Mouse (Mus musculus): ENCODE results near the gene Metrnl. TPM values are rescaled to one million over a fixed set of nuclear protein-coding genes. Genes with fewer than 3 reads are reported as not detected.
A peak's percentile ranks its signal among the peaks of the same experiment; 100 is the strongest.
"Not testable (repeated sequence)": the region's sequence is repeated elsewhere in the genome, so short reads cannot be mapped to it uniquely, and the experiment has no call there.

The Metrnl gene
- total RNA-seq (2022): 10 to 100 TPM; 10.8 to 29.6 (median 21.0) TPM

GRCm38 (mm10) chr11:121701244-121701643 is at the start of gene Metrnl:
Metrnl (plus strand) TSS chr11:121701544.
- DNase-seq: no peak

GRCm38 (mm10) chr11:121651556-121651955 is 49.8 kb upstream of the Metrnl start:
- DNase-seq: no peak

DNA sequence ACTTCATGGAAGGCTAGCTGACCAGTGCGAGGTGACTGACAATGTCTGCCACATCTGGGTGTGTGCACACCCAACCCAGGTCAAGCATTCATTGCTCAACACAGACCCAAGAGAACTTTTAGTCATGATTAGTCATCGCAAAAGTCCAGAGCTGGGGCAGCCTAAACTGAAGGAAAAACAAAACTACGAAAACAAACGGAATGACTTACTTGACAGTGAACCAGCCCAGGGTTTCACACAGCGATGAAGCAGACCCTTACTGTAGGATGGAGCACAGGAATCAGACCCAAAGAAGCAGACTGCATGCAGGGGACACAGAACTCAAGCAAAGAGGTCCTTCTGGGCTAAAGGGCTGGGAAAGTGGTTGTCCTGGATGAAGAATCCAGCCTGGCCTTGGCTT is 49.4 kb upstream of the Metrnl start:
- peak; percentile 47 for DNase-seq

GRCm38 (mm10) chr11:121652547-121653305 is 48.6 kb upstream of the Metrnl start:
- DNase-seq: peak; percentile 49

DNA sequence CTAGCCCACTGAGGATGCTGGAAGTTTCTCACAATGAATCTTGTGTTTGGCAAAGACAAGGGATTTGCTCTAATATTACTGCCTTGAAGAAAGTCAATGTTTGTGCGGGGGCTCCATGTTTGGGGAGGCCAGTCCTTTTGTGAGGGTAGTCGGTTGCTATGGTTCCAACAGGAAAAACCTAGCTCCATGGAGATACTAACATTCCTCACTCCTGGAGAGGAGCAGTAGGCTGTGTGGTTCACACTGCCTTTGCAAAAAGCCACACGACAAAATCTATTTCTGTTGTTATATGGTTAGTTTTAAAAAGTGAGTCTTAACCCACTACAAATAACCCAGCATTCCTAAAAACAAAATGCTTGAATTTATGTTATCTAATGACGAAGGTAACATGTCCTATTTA is 47.7 kb upstream of the Metrnl start:
- no peak for DNase-seq

DNA sequence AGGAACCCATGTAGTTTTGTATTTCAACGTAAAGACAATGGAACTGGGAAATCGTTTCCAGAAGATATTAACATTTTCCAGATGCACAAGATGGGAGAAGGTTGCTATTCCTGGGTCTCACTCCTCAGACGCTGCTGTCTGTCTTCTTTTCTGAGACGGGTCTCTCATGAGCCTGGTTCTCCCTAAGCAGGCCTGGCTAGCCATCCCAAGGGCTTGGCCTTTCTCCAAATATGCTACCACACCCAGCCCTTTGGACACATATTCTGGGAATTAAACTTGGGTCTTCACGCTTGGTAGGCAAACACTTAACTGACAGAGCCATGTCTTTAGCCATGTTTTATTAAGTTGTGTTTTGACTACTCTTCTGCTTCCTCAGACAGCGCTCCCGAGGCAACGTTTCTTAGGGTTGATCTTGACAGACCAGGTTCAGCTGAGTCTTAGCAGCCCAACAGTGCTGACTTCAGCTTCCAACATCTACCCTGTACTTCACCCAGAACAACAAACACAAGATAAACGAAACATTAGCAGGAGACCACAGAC is 46.9 kb upstream of the Metrnl start:
- DNase-seq: no peak

DNA sequence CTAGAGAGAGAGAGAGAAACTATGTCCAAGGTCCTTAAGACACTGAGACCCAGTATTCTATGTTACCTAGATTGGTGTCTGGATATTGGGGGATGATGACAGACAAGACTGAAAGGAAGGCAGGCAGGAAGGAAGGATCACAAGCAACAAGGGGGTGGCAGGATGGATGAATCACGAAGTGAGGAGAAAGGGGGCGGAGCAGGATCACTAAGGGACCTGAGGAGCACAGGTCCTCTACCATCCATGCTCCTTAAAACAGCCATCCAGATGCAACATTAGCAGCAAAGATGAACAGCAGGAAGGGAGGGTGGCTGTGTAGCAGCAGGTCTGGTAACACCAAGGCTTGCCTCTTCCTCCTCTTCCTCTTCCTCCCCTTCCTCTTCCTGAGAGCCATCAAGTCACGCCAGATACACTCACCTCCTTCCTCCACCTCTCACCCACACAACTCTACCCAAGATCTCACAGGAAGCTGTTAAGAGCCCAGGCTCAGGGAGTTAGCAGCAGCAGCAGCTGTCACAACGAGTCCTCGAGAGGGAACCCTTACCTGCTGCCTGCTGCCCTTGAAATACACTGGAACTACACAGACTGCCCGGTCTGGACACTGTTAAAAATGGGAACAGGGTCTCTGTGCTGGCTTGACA is 46.1 kb upstream of the Metrnl start:
- DNase-seq: no peak

DNA sequence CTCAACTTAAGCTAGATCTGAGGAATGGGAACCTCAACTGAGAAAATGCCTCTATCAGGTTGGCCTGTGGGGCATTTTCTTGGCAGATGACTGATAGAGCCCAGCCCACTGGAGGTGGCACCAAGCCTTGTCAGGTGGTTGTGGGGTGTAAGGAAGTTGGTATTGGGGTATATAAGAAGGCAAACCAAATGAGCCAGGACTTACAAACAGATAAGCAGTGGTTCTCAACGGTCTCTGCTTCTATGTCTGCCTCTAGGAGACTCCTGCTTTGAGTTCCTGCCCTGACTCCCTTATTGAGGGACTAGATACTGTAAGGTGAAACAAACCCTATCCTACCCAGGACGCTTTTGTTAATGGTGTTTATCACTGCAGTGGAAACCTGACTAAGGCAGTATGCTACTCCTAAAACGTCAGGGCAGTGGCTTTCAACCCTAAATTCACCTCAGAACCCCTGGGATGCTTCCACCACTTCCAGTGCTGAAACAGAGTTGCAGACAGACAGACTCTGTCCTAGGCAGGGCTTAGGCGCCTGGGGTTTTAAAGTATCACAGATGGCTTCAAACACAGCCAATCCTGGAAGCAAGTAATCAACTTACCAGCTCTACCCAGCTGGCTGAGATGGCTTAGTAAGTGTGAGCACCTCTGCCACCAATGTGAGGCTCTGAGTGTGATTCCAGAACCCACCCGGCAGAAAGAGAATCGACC is 45.4 kb upstream of the Metrnl start:
- no peak for DNase-seq

- DNase-seq: no peak
Observed at GRCm38 (mm10) chr11:121658151-121658550, 43.2 kb upstream of the Metrnl start.

GRCm38 (mm10) chr11:121660604-121661003 is 40.7 kb upstream of the Metrnl start:
- DNase-seq: not testable (repeated sequence)

- no peak for DNase-seq
Observed at GRCm38 (mm10) chr11:121661116-121661515, 40.2 kb upstream of the Metrnl start.

DNA sequence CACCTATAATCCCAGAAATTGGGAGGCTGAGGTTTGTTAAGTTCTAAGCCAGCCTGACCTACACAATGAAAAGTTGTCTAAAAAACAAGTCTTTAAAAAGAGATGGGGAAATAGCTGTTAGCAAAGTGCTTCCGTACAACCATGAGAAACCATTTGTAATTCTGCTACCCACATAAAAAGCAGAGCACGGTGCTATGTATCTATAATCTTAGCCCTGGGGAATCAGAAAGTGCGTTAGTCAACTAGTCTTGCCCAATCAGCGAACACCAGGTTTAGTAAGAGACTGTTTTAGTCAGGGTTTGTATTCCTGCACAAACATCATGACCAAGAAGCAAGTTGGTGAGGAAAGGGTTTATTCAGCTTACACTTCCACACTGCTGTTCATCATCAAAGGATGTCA is 33.8 kb upstream of the Metrnl start:
- DNase-seq: no peak

GRCm38 (mm10) chr11:121668776-121669175 is 32.6 kb upstream of the Metrnl start:
- no peak for DNase-seq

DNA sequence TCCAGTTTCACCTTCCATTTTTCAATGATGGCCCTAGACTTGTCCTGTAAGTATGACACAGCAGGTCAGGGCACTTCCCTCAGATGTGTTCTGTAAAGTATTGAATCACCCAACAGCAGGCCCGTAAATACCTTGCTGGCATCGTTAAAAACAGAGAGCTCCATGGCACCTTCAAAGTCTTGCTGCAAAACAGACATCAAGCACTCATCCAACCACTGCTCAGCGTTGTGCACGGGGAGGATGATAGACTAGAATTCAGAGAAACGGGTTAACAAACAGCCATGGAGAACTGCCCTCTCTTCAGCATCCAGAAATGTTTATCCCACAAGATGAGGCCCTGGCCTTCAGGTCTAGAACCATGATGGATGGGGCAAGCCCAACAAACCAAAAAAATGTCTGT is 30.4 kb upstream of the Metrnl start:
- DNase-seq: no peak

GRCm38 (mm10) chr11:121672312-121672989 is 28.9 kb upstream of the Metrnl start:
- DNase-seq: no peak

DNA sequence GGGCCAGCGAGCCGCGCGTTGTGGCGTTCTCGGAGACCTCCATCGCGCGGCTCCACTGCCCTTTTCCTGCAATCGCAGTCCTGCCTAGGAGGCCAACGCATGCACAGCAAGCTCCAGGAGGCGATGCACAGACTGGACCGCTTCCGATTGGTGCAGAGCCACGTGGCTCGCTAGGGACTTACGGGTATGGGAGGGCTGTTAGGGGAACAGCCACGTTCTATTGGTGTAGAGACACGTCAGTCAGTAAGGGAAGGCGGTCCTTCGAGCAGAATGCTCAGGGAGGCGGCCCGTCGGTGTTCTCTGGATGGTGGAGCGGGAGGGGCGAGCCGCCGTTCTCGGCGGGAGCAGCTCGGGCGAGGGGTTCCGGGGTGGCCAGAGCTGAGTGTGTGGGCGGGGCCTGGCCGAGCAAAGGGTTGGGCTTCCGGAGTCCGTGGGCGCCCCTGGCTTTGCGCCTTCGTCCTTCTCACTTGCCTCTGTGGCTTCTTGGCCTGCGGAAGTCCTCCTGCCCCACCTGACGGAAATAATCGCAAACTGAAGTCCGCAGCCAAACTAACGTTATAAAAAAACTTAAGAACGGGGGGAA is 28.3 kb upstream of the Metrnl start, which contains the start of gene B3gntl1:
Gene B3gntl1 (minus strand): TSS at position 164 of the 583 bp plus-strand sequence.
- DNase-seq: peak; percentile 99

DNA sequence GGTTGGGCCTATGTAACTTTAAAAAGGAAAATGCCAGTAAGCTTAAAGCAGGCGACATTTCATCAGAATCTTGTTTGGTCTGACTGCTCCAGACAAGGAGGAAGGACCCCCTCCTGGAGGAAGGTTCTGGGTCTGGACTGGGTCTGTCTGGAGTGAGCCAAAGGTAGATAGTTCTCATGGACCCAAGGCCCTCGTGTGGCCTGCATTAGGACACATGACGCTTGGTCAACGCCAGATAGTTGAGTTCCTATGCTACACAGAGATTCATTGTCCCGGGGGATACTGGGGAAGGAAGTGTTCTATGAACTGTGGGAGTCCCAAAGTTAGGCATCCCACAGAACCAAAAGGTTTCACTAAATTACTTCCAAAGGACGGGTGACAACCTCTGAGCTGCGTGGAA is 27.7 kb upstream of the Metrnl start:
- no peak for DNase-seq

- no peak for DNase-seq
Observed at GRCm38 (mm10) chr11:121676836-121677235, 24.5 kb upstream of the Metrnl start.

GRCm38 (mm10) chr11:121679581-121679980 is 21.8 kb upstream of the Metrnl start:
- DNase-seq: no peak

DNA sequence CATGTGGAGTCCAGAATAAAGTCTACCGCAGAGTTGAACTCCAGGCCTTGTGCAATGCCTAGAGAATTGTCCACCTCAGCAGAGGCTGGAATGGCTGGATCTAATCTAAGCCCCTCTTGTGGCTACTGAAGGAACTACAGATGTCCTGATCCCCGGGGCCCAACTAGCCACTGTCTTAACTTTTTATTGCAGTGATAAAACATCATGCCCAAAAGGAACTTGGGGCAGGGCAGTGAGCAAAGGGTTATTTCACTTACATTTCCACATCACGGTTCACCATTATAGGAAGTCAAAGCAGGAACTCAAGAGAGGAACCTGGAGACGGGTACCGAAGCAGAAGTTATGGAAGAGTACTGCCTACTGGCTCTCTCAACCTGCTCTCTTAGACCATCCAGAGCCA is 20.6 kb upstream of the Metrnl start:
- no peak for DNase-seq

GRCm38 (mm10) chr11:121683243-121683642 is 18.1 kb upstream of the Metrnl start:
- no peak for DNase-seq

DNA sequence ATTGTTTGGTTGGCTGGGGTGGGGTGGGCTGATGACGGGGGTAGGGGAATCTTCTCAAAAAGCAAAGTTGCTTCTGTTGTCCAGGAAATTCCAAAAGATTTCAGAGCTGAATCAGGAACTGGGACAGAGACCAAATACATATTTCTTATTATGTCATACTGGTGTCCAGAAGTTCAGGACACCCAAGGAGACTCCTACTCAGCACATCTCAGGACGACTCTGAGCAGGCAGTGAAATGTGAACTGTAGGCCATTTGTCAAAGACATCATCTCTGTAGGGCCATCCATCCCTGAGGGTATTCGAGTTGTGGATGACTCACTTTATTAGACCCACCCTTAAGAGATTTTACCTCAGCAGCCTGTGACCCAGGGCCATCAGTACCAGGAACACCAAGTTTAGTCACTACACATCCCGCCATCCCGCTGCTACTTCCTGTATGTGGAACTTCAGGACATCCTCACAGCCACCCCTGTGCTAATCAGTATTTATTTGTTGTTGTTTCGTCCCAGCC is 15.8 kb upstream of the Metrnl start:
- peak; percentile 40 for DNase-seq

All from adrenal gland, adult 8-10 months (tissue).